Mouse (Mus musculus) thymus, adult 2 months (tissue): ENCODE measurements around the gene H2al1k. TPM values are rescaled to one million over a fixed set of nuclear protein-coding genes. Genes with fewer than 3 reads are reported as not detected.
"Not testable (repeated sequence)": the region's sequence is repeated elsewhere in the genome, so short reads cannot be mapped to it uniquely, and the experiment has no call there.

Experiments used
- DNase-seq: peaks from one replicate; pipeline ENCODE4 v3.0.0; 2021
- H3K27ac ChIP-seq: fragments of 200-500 bp; 2 replicates; pipeline ENCODE4 v1.5.1; 2012; ENCODE audit warnings: low read length, control low read depth; ENCODE audit not compliant: control insufficient read depth, insufficient read depth
- H3K27me3 ChIP-seq: fragments of 200-500 bp; 2 replicates; pipeline ENCODE4 v1.6.1; 2012; ENCODE audit warnings: mild to moderate bottlenecking, low read length, moderate library complexity, mixed read lengths; ENCODE audit not compliant: control insufficient read depth, insufficient read depth
- H3K36me3 ChIP-seq: fragments of 200-500 bp; 2 replicates; pipeline ENCODE4 v1.6.1; 2012; ENCODE audit warnings: mild to moderate bottlenecking, low read length, moderate library complexity; ENCODE audit not compliant: control insufficient read depth, insufficient read depth
- H3K4me1 ChIP-seq: fragments of 200-500 bp; replicated peaks from 2 replicates; pipeline ENCODE4 v1.6.1; 2012; ENCODE audit warnings: low read length; ENCODE audit not compliant: control insufficient read depth, insufficient read depth
- H3K4me3 ChIP-seq: fragments of 200-500 bp; 2 replicates; pipeline ENCODE4 v1.5.1; 2012; ENCODE audit warnings: mild to moderate bottlenecking, low read length, control low read depth, moderate library complexity; ENCODE audit not compliant: control insufficient read depth, insufficient read depth
- CTCF ChIP-seq: fragments of 200-500 bp; IDR thresholded peaks from 2 replicates; pipeline ENCODE4 v1.5.1; 2012; ENCODE audit warnings: mild to moderate bottlenecking, control low read depth, low read length, moderate library complexity, borderline replicate concordance; ENCODE audit not compliant: control insufficient read depth, poor library complexity, insufficient read depth; ENCODE audit errors: extremely low read depth
- POLR2A ChIP-seq: fragments of 200-500 bp; IDR thresholded peaks from 2 replicates; pipeline ENCODE4 v1.6.1; 2012; ENCODE audit warnings: mild to moderate bottlenecking, low read length, control low read depth, moderate library complexity; ENCODE audit not compliant: control insufficient read depth, poor library complexity, insufficient read depth; ENCODE audit errors: extremely low read depth
- WGBS: fragments of 180-500 bp; shearing (Covaris S2); methylation state at CpG from one replicate; pipeline ENCODE4 v1.1.7; 2018; 5-methylcytosine and 5-hydroxymethylcytosine counted together
- polyA plus RNA-seq: library from polyadenylated mRNA; depleted of rRNA; stranded (reverse); fragments of >200 nt; gene quantifications from 2 replicates; pipeline ENCODE4 v1.2.3, GENCODE M21; 2012; rRNA removed

H2al1k gene
- polyA plus RNA-seq, result not detected in 2 replicates

- WGBS, result no CpG with 5 or more reads among the region's 2 CpGs
- H3K27me3 ChIP-seq, H3K36me3 ChIP-seq, H3K27ac ChIP-seq, H3K4me3 ChIP-seq, H3K4me1 ChIP-seq, DNase-seq: not testable (repeated sequence)
These were observed at the start of gene H2al1k for GRCm38 (mm10) chrX:9350327-9350726. Gene H2al1k, plus strand, starts transcription at chrX:9350627.

GRCm38 (mm10) chrX:9302791-9303190 is 47.6 kb upstream of the H2al1k start:
- no peaks in the 10 kb centered on the region for H3K4me1 ChIP-seq
- no peak overlapping the region for H3K27ac ChIP-seq
- no peaks in the 10 kb centered on the region for H3K27me3 ChIP-seq
- H3K4me3 ChIP-seq, result no peak overlapping the region
- WGBS, result 42% methylated on average over 5 of the region's 5 CpGs
- no peak for DNase-seq
- TF ChIP-seq POLR2A (no peak), CTCF (no peak)
- no peaks in the 10 kb centered on the region for H3K36me3 ChIP-seq

GRCm38 (mm10) chrX:9303455-9303854 is 47.0 kb upstream of the H2al1k start:
- Histone ChIP-seq H3K4me1 (no peaks in the 10 kb centered on the region), H3K27ac (no peak overlapping the region), H3K36me3 (no peaks in the 10 kb centered on the region), H3K4me3 (no peak overlapping the region), H3K27me3 (no peaks in the 10 kb centered on the region)
- TF ChIP-seq CTCF (no peak), POLR2A (no peak)
- WGBS, result 94% methylated on average over 1 of the region's 1 CpGs
- no peak for DNase-seq

GRCm38 (mm10) chrX:9316457-9316856 is 34.0 kb upstream of the H2al1k start:
- not testable (repeated sequence) for H3K4me1 ChIP-seq, DNase-seq, H3K27me3 ChIP-seq, H3K36me3 ChIP-seq, H3K4me3 ChIP-seq, H3K27ac ChIP-seq

- H3K27ac ChIP-seq, H3K4me1 ChIP-seq, DNase-seq, H3K36me3 ChIP-seq, H3K27me3 ChIP-seq, H3K4me3 ChIP-seq: not testable (repeated sequence)
- WGBS, result 98% methylated on average over 8 of the region's 26 CpGs
These were observed 22.5 kb upstream of the H2al1k start for GRCm38 (mm10) chrX:9327954-9328353.

GRCm38 (mm10) chrX:9332366-9332962 is 18.0 kb upstream of the H2al1k start:
- not testable (repeated sequence) for DNase-seq, H3K4me1 ChIP-seq, H3K36me3 ChIP-seq, H3K27me3 ChIP-seq, H3K4me3 ChIP-seq, H3K27ac ChIP-seq
- 79% methylated on average over 12 of the region's 12 CpGs for WGBS

- not testable (repeated sequence) for H3K4me1 ChIP-seq, H3K4me3 ChIP-seq, H3K36me3 ChIP-seq, H3K27ac ChIP-seq, H3K27me3 ChIP-seq
- DNase-seq, result peak; percentile 15
- 21% methylated on average over 2 of the region's 2 CpGs for WGBS
These were observed 17.4 kb upstream of the H2al1k start for GRCm38 (mm10) chrX:9333035-9333434.

GRCm38 (mm10) chrX:9334996-9335395 is 15.4 kb upstream of the H2al1k start:
- not testable (repeated sequence) for DNase-seq, H3K27me3 ChIP-seq, H3K36me3 ChIP-seq, H3K4me3 ChIP-seq, H3K4me1 ChIP-seq, H3K27ac ChIP-seq
- 89% methylated on average over 1 of the region's 1 CpGs for WGBS

GRCm38 (mm10) chrX:9374012-9374411 is 23.6 kb downstream of the H2al1k start:
- not testable (repeated sequence) for H3K4me3 ChIP-seq, H3K27ac ChIP-seq, H3K4me1 ChIP-seq, H3K27me3 ChIP-seq, H3K36me3 ChIP-seq
- 11% methylated on average over 2 of the region's 2 CpGs for WGBS
- peak; percentile 1 for DNase-seq

- DNase-seq, H3K4me1 ChIP-seq: not testable (repeated sequence)
These were observed 25.5 kb downstream of the H2al1k start for GRCm38 (mm10) chrX:9375927-9376326.

More at GRCm38 (mm10) chrX:9375927-9376326, 25.5 kb downstream of the H2al1k start:
- H3K27me3 ChIP-seq, H3K27ac ChIP-seq, H3K36me3 ChIP-seq, H3K4me3 ChIP-seq: not testable (repeated sequence)
